Comparison of ENCODE assay signal across 1 mouse cellular context in the genomic region with DNA sequence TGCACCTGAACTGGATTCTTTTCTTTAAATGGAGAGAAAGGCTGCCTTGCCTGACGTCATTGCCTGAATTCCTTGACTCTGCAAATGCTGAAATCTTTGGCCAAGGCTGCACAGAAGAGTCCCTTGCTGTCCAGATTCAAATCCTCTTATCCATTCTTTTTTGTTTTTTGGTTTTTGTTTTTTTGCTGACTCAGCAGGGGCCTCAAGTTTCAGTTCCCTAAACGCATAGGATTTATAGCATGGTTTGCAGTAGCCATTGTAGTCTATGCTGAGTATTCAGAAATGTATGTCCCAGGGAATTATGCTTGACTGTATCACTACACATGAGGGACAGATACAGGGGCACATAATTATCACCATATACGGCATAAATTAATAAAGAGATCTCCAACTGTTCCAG.
TF ChIP-seq lines count a peak whose summit lies in the region.

No protein-coding gene starts in this region.

TF ChIP-seq in MEL, 35 proteins besides CTCF, POLR2A, EP300 and RAD21:
- TF ChIP-seq UBTF (IDR thresholded peaks at IDR 0.05; ENCODE audit: borderline replicate concordance, insufficient read depth, low read depth, low read length) (no peak), MAZ (IDR thresholded peaks at IDR 0.05; ENCODE audit: low read depth, low read length) (no peak), SMC3 (IDR thresholded peaks at IDR 0.05; ENCODE audit: low read depth, low read length) (no peak), MAFK (IDR thresholded peaks at IDR 0.05; ENCODE audit: borderline replicate concordance, low read depth, low read length) (peak; percentile 100), SIN3A (IDR thresholded peaks at IDR 0.05; ENCODE audit: low read length) (no peak), USF2 (IDR thresholded peaks at IDR 0.05; ENCODE audit: borderline replicate concordance in 1 of 2, insufficient read depth in 1 of 2, low read depth in 1 of 2, low read length in 2 of 2) (no peak), MEF2A (IDR thresholded peaks at IDR 0.05; ENCODE audit: extremely low read depth, insufficient replicate concordance, low read depth, low read length, poor library complexity, severe bottlenecking) (no peak), NELFE (IDR thresholded peaks at IDR 0.05; ENCODE audit: low read depth, low read length) (no peak), ZNF384 (IDR thresholded peaks at IDR 0.05; ENCODE audit: low read depth, low read length) (no peak; the same call in 1 of the 2 replicates), E2F4 (IDR thresholded peaks at IDR 0.05; ENCODE audit: borderline replicate concordance, low read depth, low read length) (no peak), USF1 (IDR thresholded peaks at IDR 0.05; ENCODE audit: low read depth, low read length) (no peak), NRF1 (IDR thresholded peaks at IDR 0.05; ENCODE audit: insufficient read depth, low read depth, low read length, poor library complexity, severe bottlenecking) (no peak), ETS1 (IDR thresholded peaks at IDR 0.05; ENCODE audit: low read depth, low read length) (peak; percentile 47; the same call in 1 of the 2 replicates), GABPA (IDR thresholded peaks at IDR 0.05; ENCODE audit: low read depth, low read length) (no peak), ZC3H11A (IDR thresholded peaks at IDR 0.05; ENCODE audit: low read depth, low read length) (no peak), HCFC1 (IDR thresholded peaks at IDR 0.05; ENCODE audit: low read depth, low read length) (no peak)
TF ChIP-seq in MEL: peak in this region for 2.
